Mouse (Mus musculus) neural tube, embryonic 15.5 days (tissue): ENCODE results near the gene Parp6. TPM values are rescaled to one million over a fixed set of nuclear protein-coding genes. Genes with fewer than 3 reads are reported as not detected.

ENCODE experiments used
- ATAC-seq: fragments of 200-750 bp; cut with Nextera tagmentation; 2 replicates; pipeline ENCODE4 v1.8.0; 2017; ENCODE audit warnings: mild to moderate bottlenecking, moderate TSS enrichment, moderate library complexity; ENCODE audit not compliant: low FRiP score
- H3K27ac ChIP-seq: fragments of 300-500 bp; sonication (generic); replicated peaks from 2 replicates; pipeline ENCODE4 v1.5.1; 2015; ENCODE audit warnings: mild to moderate bottlenecking, inconsistent platforms
- H3K27me3 ChIP-seq: fragments of 300-500 bp; sonication (generic); replicated peaks from 2 replicates; pipeline ENCODE4 v1.6.1; 2015; ENCODE audit warnings: inconsistent platforms
- H3K36me3 ChIP-seq: fragments of 300-500 bp; sonication (generic); 2 replicates; pipeline ENCODE4 v1.6.1; 2015; ENCODE audit warnings: inconsistent platforms
- H3K4me1 ChIP-seq: fragments of 300-500 bp; sonication (generic); 2 replicates; pipeline ENCODE4 v1.6.1; 2015; ENCODE audit warnings: inconsistent platforms
- H3K4me2 ChIP-seq: fragments of 300-500 bp; sonication (generic); 2 replicates; pipeline ENCODE4 v1.6.1; 2015; ENCODE audit warnings: inconsistent platforms, mild to moderate bottlenecking, moderate library complexity
- H3K4me3 ChIP-seq: fragments of 300-500 bp; sonication (generic); replicated peaks from 2 replicates; pipeline ENCODE4 v1.5.1; 2015; ENCODE audit warnings: mild to moderate bottlenecking, inconsistent platforms
- H3K9ac ChIP-seq: fragments of 300-500 bp; sonication (generic); replicated peaks from 2 replicates; pipeline ENCODE4 v1.6.1; 2015; ENCODE audit warnings: mild to moderate bottlenecking, inconsistent platforms
- H3K9me3 ChIP-seq: fragments of 300-500 bp; sonication (generic); replicated peaks from 2 replicates; pipeline ENCODE4 v1.6.1; 2016; ENCODE audit warnings: inconsistent platforms
- WGBS: fragments of 180-500 bp; shearing (Covaris S2); methylation state at CpG from one replicate; pipeline ENCODE4 v1.1.7; 2015; ENCODE audit warnings: mixed read lengths; 5-methylcytosine and 5-hydroxymethylcytosine counted together
- polyA plus RNA-seq: library from polyadenylated mRNA; unstranded; fragments of >200 nt; fragmentation: Nextera tagmentation; extraction: Ambion mirVana; gene quantifications from 2 replicates; pipeline ENCODE4 v1.2.1, GENCODE M21; 2015

The Parp6 gene
- polyA plus RNA-seq, 1 experiment from 2014 or later = 208 TPM

- Histone ChIP-seq H3K9me3 (no peaks in the 10 kb centered on the region), H3K4me2 (no peak overlapping the region), H3K27ac (no peak overlapping the region), H3K4me1 (peaks cover 40% of the 10 kb centered on the region), H3K27me3 (no peaks in the 10 kb centered on the region), H3K4me3 (no peak overlapping the region), H3K9ac (no peak overlapping the region), H3K36me3 (peaks cover 71% of the 10 kb centered on the region)
- WGBS = 67% methylated on average over 4 of the region's 4 CpGs
- ATAC-seq = 0 out of 2 replicates have a peak, but pooled peaks have one; percentile 35
Measured at GRCm38 (mm10) chr9:59667250-59667649, 50.2 kb downstream of the Parp6 start.

- Histone ChIP-seq H3K27me3 (no peaks in the 10 kb centered on the region), H3K9me3 (no peaks in the 10 kb centered on the region), H3K27ac (no peak overlapping the region), H3K9ac (no peak overlapping the region), H3K4me1 (peaks cover 35% of the 10 kb centered on the region), H3K36me3 (peaks cover 78% of the 10 kb centered on the region), H3K4me2 (no peak overlapping the region), H3K4me3 (no peak overlapping the region)
- no peak for ATAC-seq
- WGBS = 78% methylated on average over 6 of the region's 6 CpGs
Measured at GRCm38 (mm10) chr9:59667904-59668303, 50.8 kb downstream of the Parp6 start.

- H3K36me3 ChIP-seq = peaks cover 83% of the 10 kb centered on the region
- 69% methylated on average over 7 of the region's 7 CpGs for WGBS
- H3K9me3 ChIP-seq = no peaks in the 10 kb centered on the region
- no peaks in the 10 kb centered on the region for H3K27me3 ChIP-seq
- no peak overlapping the region for H3K27ac ChIP-seq
- no peak overlapping the region for H3K4me3 ChIP-seq
- no peak overlapping the region for H3K9ac ChIP-seq
- ATAC-seq = no peak
- peaks cover 29% of the 10 kb centered on the region for H3K4me1 ChIP-seq
- no peak overlapping the region for H3K4me2 ChIP-seq
Measured at GRCm38 (mm10) chr9:59668473-59668872, 51.4 kb downstream of the Parp6 start.

GRCm38 (mm10) chr9:59669172-59669571 is 52.1 kb downstream of the Parp6 start:
- ATAC-seq = no peak

GRCm38 (mm10) chr9:59672195-59672894 is 55.3 kb downstream of the Parp6 start:
- no peak overlapping the region for H3K4me3 ChIP-seq
- no peaks in the 10 kb centered on the region for H3K27me3 ChIP-seq
- H3K4me1 ChIP-seq = peaks cover 2% of the 10 kb centered on the region; the same call in 1 of the 2 replicates
- no peaks in the 10 kb centered on the region for H3K9me3 ChIP-seq
- H3K36me3 ChIP-seq = peaks cover 97% of the 10 kb centered on the region
- no peak for ATAC-seq
- H3K27ac ChIP-seq = no peak overlapping the region
- H3K4me2 ChIP-seq = no peak overlapping the region
- WGBS = 88% methylated on average over 12 of the region's 12 CpGs
- no peak overlapping the region for H3K9ac ChIP-seq

More at GRCm38 (mm10) chr9:59669172-59669571, 52.1 kb downstream of the Parp6 start:
- Histone ChIP-seq H3K4me1 (peaks cover 22% of the 10 kb centered on the region), H3K27ac (no peak overlapping the region), H3K4me2 (no peak overlapping the region), H3K4me3 (no peak overlapping the region), H3K27me3 (no peaks in the 10 kb centered on the region), H3K9ac (no peak overlapping the region), H3K9me3 (no peaks in the 10 kb centered on the region), H3K36me3 (peaks cover 89% of the 10 kb centered on the region)
- WGBS = 80% methylated on average over 4 of the region's 4 CpGs

GRCm38 (mm10) chr9:59673427-59673826 is 56.3 kb downstream of the Parp6 start:
- no peak for ATAC-seq
- Histone ChIP-seq H3K27me3 (no peaks in the 10 kb centered on the region), H3K36me3 (peaks cover 96% of the 10 kb centered on the region), H3K27ac (no peak overlapping the region), H3K9ac (no peak overlapping the region), H3K9me3 (no peaks in the 10 kb centered on the region), H3K4me1 (no peaks in the 10 kb centered on the region), H3K4me2 (no peak overlapping the region), H3K4me3 (no peak overlapping the region)
- 81% methylated on average over 2 of the region's 2 CpGs for WGBS

GRCm38 (mm10) chr9:59675598-59675997 is 58.5 kb downstream of the Parp6 start:
- no peaks in the 10 kb centered on the region for H3K9me3 ChIP-seq
- peaks cover 84% of the 10 kb centered on the region for H3K36me3 ChIP-seq
- H3K27ac ChIP-seq = no peak overlapping the region
- H3K9ac ChIP-seq = no peak overlapping the region
- ATAC-seq = no peak
- H3K4me3 ChIP-seq = no peak overlapping the region
- H3K4me1 ChIP-seq = peaks cover 8% of the 10 kb centered on the region
- WGBS = 84% methylated on average over 14 of the region's 14 CpGs
- no peak overlapping the region for H3K4me2 ChIP-seq
- no peaks in the 10 kb centered on the region for H3K27me3 ChIP-seq

GRCm38 (mm10) chr9:59678313-59678712 is 61.2 kb downstream of the Parp6 start:
- Histone ChIP-seq H3K9ac (no peak overlapping the region), H3K27ac (no peak overlapping the region), H3K4me3 (no peak overlapping the region), H3K36me3 (peaks cover 57% of the 10 kb centered on the region), H3K4me1 (peaks cover 14% of the 10 kb centered on the region), H3K9me3 (no peaks in the 10 kb centered on the region), H3K4me2 (no peak overlapping the region), H3K27me3 (0 out of 2 replicates have a peak, but pooled peaks cover 8% of the 10 kb centered on the region)
- no peak for ATAC-seq
- WGBS = 22% methylated on average over 1 of the region's 1 CpGs

GRCm38 (mm10) chr9:59679678-59680533 is 62.8 kb downstream of the Parp6 start, which contains the start of gene Gramd2:
Gene Gramd2, plus strand, starts transcription at chr9:59680144.
- Histone ChIP-seq H3K27me3 (0 out of 2 replicates have a peak, but pooled peaks cover 8% of the 10 kb centered on the region), H3K36me3 (peaks cover 42% of the 10 kb centered on the region), H3K4me3 (peak within 1 kb of the TSS; percentile 55), H3K4me2 (peak within 1 kb of the TSS; percentile 92), H3K9me3 (no peaks in the 10 kb centered on the region), H3K4me1 (peaks cover 14% of the 10 kb centered on the region), H3K9ac (peak within 1 kb of the TSS; percentile 65), H3K27ac (0 out of 2 replicates have a peak within 1 kb of the TSS, but pooled peaks have one; percentile 14)
- peak; percentile 96 for ATAC-seq
- WGBS = 2% methylated on average over 47 of the region's 47 CpGs

- 10% methylated on average over 16 of the region's 16 CpGs for WGBS
- peaks cover 36% of the 10 kb centered on the region for H3K36me3 ChIP-seq
- H3K4me2 ChIP-seq = peak overlapping the region; percentile 92
- peak; percentile 41 for ATAC-seq
- peak overlapping the region; percentile 55 for H3K4me3 ChIP-seq
- peak overlapping the region; percentile 65 for H3K9ac ChIP-seq
- H3K27me3 ChIP-seq = 0 out of 2 replicates have a peak, but pooled peaks cover 8% of the 10 kb centered on the region
- H3K4me1 ChIP-seq = peaks cover 14% of the 10 kb centered on the region
- H3K27ac ChIP-seq = 0 out of 2 replicates have a peak overlapping the region, but pooled peaks have one; percentile 14
- H3K9me3 ChIP-seq = no peaks in the 10 kb centered on the region
Measured at GRCm38 (mm10) chr9:59680534-59680875, 63.4 kb downstream of the Parp6 start.

GRCm38 (mm10) chr9:59684020-59684419 is 66.9 kb downstream of the Parp6 start:
- Histone ChIP-seq H3K36me3 (peaks cover 6% of the 10 kb centered on the region), H3K27ac (no peak overlapping the region), H3K9me3 (no peaks in the 10 kb centered on the region), H3K4me1 (peaks cover 14% of the 10 kb centered on the region), H3K9ac (no peak overlapping the region), H3K27me3 (0 out of 2 replicates have a peak, but pooled peaks cover 8% of the 10 kb centered on the region), H3K4me3 (no peak overlapping the region), H3K4me2 (no peak overlapping the region)
- 83% methylated on average over 2 of the region's 2 CpGs for WGBS
- no peak for ATAC-seq
